Mouse (Mus musculus): ENCODE data around the gene Rnaset2b. TPM values are rescaled to one million over a fixed set of nuclear protein-coding genes. Genes with fewer than 3 reads are reported as not detected.
"Not testable (repeated sequence)": the region's sequence is repeated elsewhere in the genome, so short reads cannot be mapped to it uniquely, and the experiment has no call there.

Gene Rnaset2b
- polyA plus RNA-seq, 1 experiment = 79.9 TPM

DNA sequence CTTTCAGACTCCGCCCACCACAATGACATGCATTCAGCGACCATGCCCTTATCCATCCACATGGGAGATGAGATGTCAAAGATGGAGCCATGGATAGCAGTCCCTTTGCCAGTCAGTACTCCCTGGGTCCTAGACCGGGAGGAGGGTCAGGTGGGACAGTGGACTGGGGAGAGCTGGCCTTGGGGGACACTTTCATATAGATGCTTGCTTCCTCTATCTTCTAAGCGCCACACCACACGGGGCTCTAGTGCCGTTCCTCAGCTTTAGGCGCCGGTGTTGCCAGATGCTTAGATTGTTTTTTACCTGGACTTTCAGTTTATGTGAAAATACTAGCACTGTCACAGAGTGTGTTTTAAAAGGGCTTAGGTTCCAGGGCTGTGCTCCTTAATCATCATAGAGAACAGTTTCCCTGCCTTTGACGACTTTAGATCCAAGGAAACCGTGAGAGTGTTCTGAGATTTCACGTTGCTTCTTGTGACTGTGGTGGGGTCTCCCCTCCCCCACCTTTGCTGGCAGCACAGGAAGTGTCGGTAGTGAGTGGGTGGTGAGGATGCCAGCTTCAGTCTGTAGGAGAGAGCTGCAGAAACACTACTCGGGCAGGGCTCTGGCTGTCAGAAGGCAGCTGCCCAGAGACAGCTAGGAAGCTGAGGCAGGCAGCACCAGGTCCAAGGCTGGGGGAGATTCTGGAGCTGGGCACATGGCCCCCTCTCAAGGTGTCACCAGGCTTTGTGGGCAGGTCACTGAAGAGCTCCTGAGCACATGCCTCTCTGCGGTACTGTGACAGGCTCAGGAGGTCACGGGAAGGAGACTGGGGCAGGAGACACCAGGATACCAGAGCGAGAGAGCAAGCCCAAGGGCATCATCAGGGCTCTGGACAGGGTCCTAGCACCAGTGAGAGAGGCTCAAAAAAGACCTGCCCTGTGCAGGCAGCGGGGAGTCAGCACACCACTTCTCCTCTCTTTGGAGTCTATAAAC is 63.0 kb downstream of the Rnaset2b start:
- not testable (repeated sequence) for H3K27ac ChIP-seq (ENCODE audit: insufficient read depth, low read length); H3K4me1 ChIP-seq (ENCODE audit: control insufficient read depth, insufficient read depth, low read length); H3K9me3 ChIP-seq (replicated peaks; ENCODE audit: control insufficient read depth, insufficient read depth, low read length, poor library complexity, severe bottlenecking); H3K9ac ChIP-seq (ENCODE audit: low read depth, poor library complexity, severe bottlenecking); H3K36me3 ChIP-seq (ENCODE audit: control insufficient read depth, insufficient read depth, low read length, poor library complexity, severe bottlenecking); H3K27me3 ChIP-seq (ENCODE audit: control insufficient read depth, insufficient read depth, low read length, poor library complexity, severe bottlenecking); H3K4me3 ChIP-seq (ENCODE audit: low read depth, low read length)

Other genes starting within 250 kb of the Rnaset2b start
- 163 and 168 TPM in 2 replicates for gene Ezr, start 187.8 kb upstream of the Rnaset2b start, polyA plus RNA-seq (2011; ENCODE audit: insufficient read depth, insufficient read length, low read depth, missing spikeins)
- 14.7 and 17.7 TPM in 2 replicates for gene Rsph3b, start 22.0 kb upstream of the Rnaset2b start, polyA plus RNA-seq (2011; ENCODE audit: insufficient read depth, insufficient read length, low read depth, missing spikeins)
- gene Tagap1, start 9.5 kb upstream of the Rnaset2b start, polyA plus RNA-seq (2011; ENCODE audit: insufficient read depth, insufficient read length, low read depth, missing spikeins) = 46.6 and 48.5 TPM in 2 replicates
- not detected in 2 replicates for gene Gm49721, start 8.3 kb downstream of the Rnaset2b start, polyA plus RNA-seq (2011; ENCODE audit: insufficient read depth, insufficient read length, low read depth, missing spikeins)
- gene Gm1604a, start 54.9 kb downstream of the Rnaset2b start, polyA plus RNA-seq (2011; ENCODE audit: insufficient read depth, insufficient read length, low read depth, missing spikeins) = not detected in 2 replicates
- gene Rps6ka2, start 199.5 kb downstream of the Rnaset2b start, polyA plus RNA-seq (2011; ENCODE audit: insufficient read depth, insufficient read length, low read depth, missing spikeins) = 22.1 and 26.6 TPM in 2 replicates

Data from ES-Bruce4 (cell line).